In genomic region chr12:116553361-116553760, GRCm38 (mm10) we compare ENCODE assay signal across 28 mouse cellular contexts.
A peak's percentile ranks its signal among the peaks of the same experiment; 100 is the strongest.
DNase-seq lines count a peak whose midpoint lies in the region; ATAC-seq and TF ChIP-seq lines count a peak whose summit lies in the region.
"Had no signal": no experiment of that assay in that cellular context is flagged by ENCODE, and none has a peak within 500 bp of the region (broad histone marks: within the 10 kb centered on the region; RNA-seq: fewer than 3 reads in every experiment).

No protein-coding gene starts in this region.

- ATAC-seq in CD4-positive, CD25-positive, alpha-beta regulatory T cell, adult 4 months = no peak
- no peak for ATAC-seq in kidney, embryonic 15.5 days (replicated peaks; ENCODE audit: low FRiP score)
- ATAC-seq: forebrain, postnatal 0 days; inflammation-experienced regulatory T-cells, adult 6 months had no signal

- no peak overlapping the region for H3K27ac ChIP-seq in MEL (ENCODE audit: control insufficient read depth, low read depth, low read length)
- H3K27ac ChIP-seq in kidney, embryonic 15.5 days = no peak overlapping the region
- H3K27ac ChIP-seq: forebrain, embryonic 10.5 days; hindbrain, embryonic 13.5 days; limb, embryonic 12.5 days; stomach, embryonic 15.5 days had no signal

- no peaks in the 10 kb centered on the region for H3K4me1 ChIP-seq in MEL (ENCODE audit: control insufficient read depth in 1 of 2, insufficient read depth in 2 of 2, low read length in 2 of 2)
- H3K4me1 ChIP-seq in kidney, embryonic 15.5 days = no peaks in the 10 kb centered on the region
- H3K4me1 ChIP-seq: forebrain, embryonic 10.5 days; limb, embryonic 12.5 days; stomach, embryonic 15.5 days had no signal

- TF ChIP-seq POLR2A in MEL (IDR thresholded peaks at IDR 0.05; ENCODE audit: control insufficient read depth in 1 of 2, insufficient read depth in 1 of 2, low read depth in 1 of 2, low read length in 2 of 2, poor library complexity in 1 of 2) = no peak

- H3K27me3 ChIP-seq in MEL (ENCODE audit: control insufficient read depth in 1 of 2, insufficient read depth in 2 of 2, low read length in 2 of 2) = no peaks in the 10 kb centered on the region
- H3K27me3 ChIP-seq in splenic B cell, adult 2 months (ENCODE audit: control insufficient read depth, insufficient read depth, low read length, poor library complexity, severe bottlenecking) = no peaks in the 10 kb centered on the region
- no peaks in the 10 kb centered on the region for H3K27me3 ChIP-seq in kidney, embryonic 15.5 days
- H3K27me3 ChIP-seq: hindbrain, embryonic 13.5 days; limb, embryonic 12.5 days; neural tube, embryonic 15.5 days; stomach, embryonic 15.5 days had no signal

- H3K9ac ChIP-seq in MEL (ENCODE audit: control insufficient read depth, low read depth, low read length, poor library complexity, severe bottlenecking) = no peak overlapping the region
- H3K9ac ChIP-seq in kidney, embryonic 15.5 days = no peak overlapping the region
- H3K9ac ChIP-seq: forebrain, postnatal 0 days; hindbrain, embryonic 13.5 days; limb, embryonic 12.5 days; lung, embryonic 14.5 days; neural tube, embryonic 15.5 days; stomach, embryonic 15.5 days had no signal

- DNase-seq in CD4-positive, CD25-positive, alpha-beta regulatory T cell, adult 2 months (ENCODE audit: low read depth, low spot score) = peak; percentile 3
- peak; percentile 17 for DNase-seq in MEL (ENCODE audit: low read depth, low spot score)
- peak; percentile 4 for DNase-seq in induced T-regulatory cell, adult 2 months (ENCODE audit: low read depth)
- peak; percentile 4 for DNase-seq in splenic B cell, adult 2 months (ENCODE audit: low read depth, low spot score)
- DNase-seq in gastrocnemius, postnatal 4 days (ENCODE audit: low spot score in 2 of 2) = no peak
- no peak for DNase-seq in urinary bladder, adult 18-20 months (ENCODE audit: low spot score in 2 of 2)
- DNase-seq: adrenal gland, adult 8-10 months; cerebellum, adult 9-10 months; forebrain, postnatal 0 days; gastrocnemius, postnatal 25 days; kidney, adult 18-20 months; kidney, postnatal 25 days; lung, embryonic 14.5 days; right cerebral cortex, adult 18-20 months; right cerebral cortex, postnatal 4 days; thymus, adult 18-20 months; thymus, postnatal 36 days had no signal

- H3K4me2 ChIP-seq in kidney, embryonic 15.5 days = no peak overlapping the region
- H3K4me2 ChIP-seq: hindbrain, embryonic 13.5 days; limb, embryonic 12.5 days; liver, embryonic 11.5 days; lung, embryonic 14.5 days; midbrain, embryonic 11.5 days; neural tube, embryonic 15.5 days; stomach, embryonic 15.5 days had no signal

- no peak for TF ChIP-seq CTCF in MEL (IDR thresholded peaks at IDR 0.05 in 2 of 3, conservative IDR thresholded peaks at IDR 0.05 in 1 of 3; ENCODE audit: control insufficient read depth in 1 of 3, insufficient read depth in 1 of 3, low read depth in 2 of 3, low read length in 3 of 3, poor library complexity in 1 of 3, severe bottlenecking in 1 of 3)

- H3K9me3 ChIP-seq in MEL (replicated peaks; ENCODE audit: insufficient read depth, low read length) = no peaks in the 10 kb centered on the region
- H3K9me3 ChIP-seq in kidney, embryonic 15.5 days (replicated peaks) = no peaks in the 10 kb centered on the region
- H3K9me3 ChIP-seq: forebrain, embryonic 10.5 days; hindbrain, embryonic 13.5 days; limb, embryonic 12.5 days; neural tube, embryonic 15.5 days; stomach, embryonic 15.5 days had no signal

- H3K79me2 ChIP-seq in MEL (ENCODE audit: control insufficient read depth, insufficient read depth, low read length, poor library complexity) = no peaks in the 10 kb centered on the region

- TF ChIP-seq EP300 in MEL (IDR thresholded peaks at IDR 0.05; ENCODE audit: low read depth in 1 of 2, low read length in 2 of 2) = no peak

- no peak overlapping the region for H3K4me3 ChIP-seq in MEL (ENCODE audit: control insufficient read depth in 1 of 2, insufficient read depth in 1 of 2, low read depth in 2 of 2, low read length in 2 of 2)
- H3K4me3 ChIP-seq in kidney, embryonic 15.5 days (replicated peaks) = no peak overlapping the region
- H3K4me3 ChIP-seq: forebrain, embryonic 10.5 days; hindbrain, embryonic 13.5 days; layer of hippocampus, adult 2 months; limb, embryonic 12.5 days; neural tube, embryonic 15.5 days; stomach, embryonic 15.5 days had no signal

- H3K36me3 ChIP-seq in MEL (ENCODE audit: control insufficient read depth in 1 of 2, insufficient read depth in 2 of 2, low read length in 2 of 2) = no peaks in the 10 kb centered on the region
- no peaks in the 10 kb centered on the region for H3K36me3 ChIP-seq in splenic B cell, adult 2 months (ENCODE audit: control insufficient read depth, insufficient read depth, low read length, poor library complexity, severe bottlenecking)
- H3K36me3 ChIP-seq in kidney, embryonic 15.5 days = no peaks in the 10 kb centered on the region
- H3K36me3 ChIP-seq: forebrain, embryonic 10.5 days; hindbrain, embryonic 13.5 days; limb, embryonic 12.5 days; neural tube, embryonic 15.5 days; stomach, embryonic 15.5 days had no signal

- no peak for TF ChIP-seq RAD21 in MEL (IDR thresholded peaks at IDR 0.05; ENCODE audit: low read depth, low read length)

TF ChIP-seq in MEL, 35 proteins besides CTCF, POLR2A, EP300 and RAD21:
- TF ChIP-seq TBP (IDR thresholded peaks at IDR 0.05; ENCODE audit: low read depth, low read length) (no peak), MYC (IDR thresholded peaks at IDR 0.05; ENCODE audit: low read depth, low read length) (no peak), KAT2A (conservative IDR thresholded peaks at IDR 0.05; ENCODE audit: low read depth, low read length) (no peak), GABPA (IDR thresholded peaks at IDR 0.05; ENCODE audit: low read depth, low read length) (no peak), UBTF (IDR thresholded peaks at IDR 0.05; ENCODE audit: borderline replicate concordance, insufficient read depth, low read depth, low read length) (no peak), USF2 (IDR thresholded peaks at IDR 0.05; ENCODE audit: borderline replicate concordance in 1 of 2, insufficient read depth in 1 of 2, low read depth in 1 of 2, low read length in 2 of 2) (no peak), MAX (IDR thresholded peaks at IDR 0.05; ENCODE audit: low read length) (no peak), GATA1 (IDR thresholded peaks at IDR 0.05; ENCODE audit: low read depth, low read length) (no peak), ZMIZ1 (IDR thresholded peaks at IDR 0.05; ENCODE audit: low read depth, low read length) (no peak), E2F4 (IDR thresholded peaks at IDR 0.05; ENCODE audit: borderline replicate concordance, low read depth, low read length) (no peak), JUND (IDR thresholded peaks at IDR 0.05; ENCODE audit: low read depth, low read length) (no peak), MYB (IDR thresholded peaks at IDR 0.05; ENCODE audit: low read depth, low read length) (no peak), POLR2AphosphoS2 (IDR thresholded peaks at IDR 0.05; ENCODE audit: low read length) (no peak), CHD1 (IDR thresholded peaks at IDR 0.05; ENCODE audit: low read depth, low read length) (no peak), NELFE (IDR thresholded peaks at IDR 0.05; ENCODE audit: low read depth, low read length) (no peak), CHD2 (IDR thresholded peaks at IDR 0.05; ENCODE audit: low read length) (no peak), ETS1 (IDR thresholded peaks at IDR 0.05; ENCODE audit: low read depth, low read length) (no peak), SIN3A (IDR thresholded peaks at IDR 0.05; ENCODE audit: low read length) (no peak), HCFC1 (IDR thresholded peaks at IDR 0.05; ENCODE audit: low read depth, low read length) (no peak)

Comparison
In these comparisons a context has a peak if more than half of its experiments do, and no peak if none do; other contexts are left out.
1. DNase-seq: peak in CD4-positive, CD25-positive, alpha-beta regulatory T cell, adult 2 months (single experiment), MEL (single experiment), induced T-regulatory cell, adult 2 months (single experiment) and splenic B cell, adult 2 months (single experiment); none in gastrocnemius, postnatal 4 days (0 of 2) and urinary bladder, adult 18-20 months (0 of 2).